Mouse (Mus musculus): ENCODE data around the gene Aldh8a1. TPM values are rescaled to one million over a fixed set of nuclear protein-coding genes. Genes with fewer than 3 reads are reported as not detected.

Aldh8a1 gene
- polyA plus RNA-seq, 1 experiment: not detected

- no peak overlapping the region for H3ac ChIP-seq (ENCODE audit: control insufficient read depth, insufficient read length)
- TF ChIP-seq POLR2AphosphoS2 (IDR thresholded peaks at IDR 0.05; ENCODE audit: insufficient read length, low read depth) (no peak), MAX (IDR thresholded peaks at IDR 0.05; ENCODE audit: low read depth) (no peak)
Measured at GRCm38 (mm10) chr10:21441690-21442089, 64.6 kb downstream of the Aldh8a1 start.

GRCm38 (mm10) chr10:21443646-21444324 is 66.7 kb downstream of the Aldh8a1 start:
- Histone ChIP-seq H3K4me3 (no peak overlapping the region), H3K27me3 (ENCODE audit: control insufficient read depth, insufficient read depth, insufficient read length) (no peaks in the 10 kb centered on the region), H3ac (ENCODE audit: control insufficient read depth, insufficient read length) (no peak overlapping the region), H3K4me2 (ENCODE audit: low read depth) (no peak overlapping the region), H3K36me3 (ENCODE audit: control insufficient read depth, insufficient read depth) (no peaks in the 10 kb centered on the region), H3K79me2 (ENCODE audit: control insufficient read depth, insufficient read depth) (no peaks in the 10 kb centered on the region)
- TF ChIP-seq POLR2A (IDR thresholded peaks at IDR 0.05; ENCODE audit: insufficient read length, low read depth) (no peak), TCF3 (IDR thresholded peaks at IDR 0.05; ENCODE audit: insufficient read length, low read depth) (no peak), MAX (IDR thresholded peaks at IDR 0.05; ENCODE audit: low read depth) (no peak), MYOG (IDR thresholded peaks at IDR 0.05; ENCODE audit: control insufficient read depth in 1 of 3, insufficient read depth in 1 of 3, insufficient read length in 2 of 3, low read depth in 2 of 3) (no peak), MYOD1 (IDR thresholded peaks at IDR 0.05; ENCODE audit: control insufficient read depth in 1 of 3, insufficient read length in 2 of 3, low read depth in 2 of 3) (no peak), E2F4 (IDR thresholded peaks at IDR 0.05; ENCODE audit: insufficient read depth) (no peak), REST (IDR thresholded peaks at IDR 0.05; ENCODE audit: insufficient read depth, insufficient read length) (no peak), SRF (IDR thresholded peaks at IDR 0.05; ENCODE audit: control insufficient read depth, insufficient read length, low read depth) (no peak), TCF12 (IDR thresholded peaks at IDR 0.05; ENCODE audit: insufficient read depth, poor library complexity, severe bottlenecking) (no peak), POLR2AphosphoS2 (IDR thresholded peaks at IDR 0.05; ENCODE audit: insufficient read length, low read depth) (no peak), USF1 (IDR thresholded peaks at IDR 0.05; ENCODE audit: low read depth) (no peak), CEBPB (IDR thresholded peaks at IDR 0.05; ENCODE audit: insufficient read depth, poor library complexity, severe bottlenecking) (no peak)

More at GRCm38 (mm10) chr10:21441690-21442089, 64.6 kb downstream of the Aldh8a1 start:
- Histone ChIP-seq H3K4me2 (ENCODE audit: low read depth) (no peak overlapping the region), H3K36me3 (ENCODE audit: control insufficient read depth, insufficient read depth) (no peaks in the 10 kb centered on the region), H3K4me3 (no peak overlapping the region), H3K79me2 (ENCODE audit: control insufficient read depth, insufficient read depth) (no peaks in the 10 kb centered on the region), H3K27me3 (ENCODE audit: control insufficient read depth, insufficient read depth, insufficient read length) (no peaks in the 10 kb centered on the region)

- no peak for TF ChIP-seq TCF12 (IDR thresholded peaks at IDR 0.05; ENCODE audit: insufficient read depth, poor library complexity, severe bottlenecking)
- no peak for TF ChIP-seq SRF (IDR thresholded peaks at IDR 0.05; ENCODE audit: control insufficient read depth, insufficient read length, low read depth)
- TF ChIP-seq MYOD1 (IDR thresholded peaks at IDR 0.05; ENCODE audit: control insufficient read depth in 1 of 3, insufficient read length in 2 of 3, low read depth in 2 of 3): no peak
- no peak for TF ChIP-seq TCF3 (IDR thresholded peaks at IDR 0.05; ENCODE audit: insufficient read length, low read depth)
- TF ChIP-seq USF1 (IDR thresholded peaks at IDR 0.05; ENCODE audit: low read depth): no peak
- TF ChIP-seq E2F4 (IDR thresholded peaks at IDR 0.05; ENCODE audit: insufficient read depth): no peak
- no peak for TF ChIP-seq MAX (IDR thresholded peaks at IDR 0.05; ENCODE audit: low read depth)
- no peak for TF ChIP-seq POLR2A (IDR thresholded peaks at IDR 0.05; ENCODE audit: insufficient read length, low read depth)
- no peaks in the 10 kb centered on the region for H3K27me3 ChIP-seq (ENCODE audit: control insufficient read depth, insufficient read depth, insufficient read length)
- H3K36me3 ChIP-seq (ENCODE audit: control insufficient read depth, insufficient read depth): no peaks in the 10 kb centered on the region
- H3K4me3 ChIP-seq: no peak overlapping the region
- no peak overlapping the region for H3K4me2 ChIP-seq (ENCODE audit: low read depth)
- H3K79me2 ChIP-seq (ENCODE audit: control insufficient read depth, insufficient read depth): no peaks in the 10 kb centered on the region
- no peak overlapping the region for H3ac ChIP-seq (ENCODE audit: control insufficient read depth, insufficient read length)
Measured at GRCm38 (mm10) chr10:21444410-21444809, 67.3 kb downstream of the Aldh8a1 start.

Other genes starting within 250 kb of the Aldh8a1 start
- 0.02 TPM for gene Myb, start 216.3 kb upstream of the Aldh8a1 start, polyA plus RNA-seq (2012; fragmentation: generic; extraction: Trizol)
- gene Hbs1l, start 81.3 kb upstream of the Aldh8a1 start, polyA plus RNA-seq (2012; fragmentation: generic; extraction: Trizol): 50.0 TPM
- not detected for gene 1700020N01Rik, start 215.9 kb downstream of the Aldh8a1 start, polyA plus RNA-seq (2012; fragmentation: generic; extraction: Trizol)

Data from myocyte (in vitro differentiated cells).